Mouse (Mus musculus) liver, embryonic 14.5 days (tissue): ENCODE measurements around the gene Gm49393. TPM values are rescaled to one million over a fixed set of nuclear protein-coding genes. Genes with fewer than 3 reads are reported as not detected.

Source experiments
- ATAC-seq: fragments of 200-750 bp; cut with Nextera tagmentation; 2 replicates; pipeline ENCODE4 v1.8.0; 2017; ENCODE audit warnings: moderate number of reproducible peaks, mild to moderate bottlenecking, moderate library complexity; ENCODE audit not compliant: insufficient read depth
- DNase-seq, 3 experiments: peaks; one replicate each; pipeline ENCODE4 v3.0.0-alpha.2; 2012 to 2013; ENCODE audit warnings: low read depth in 3 of 3, low spot score in 3 of 3
- H3K27ac ChIP-seq: fragments of 300-500 bp; sonication (generic); 2 replicates; pipeline ENCODE4 v1.5.1; 2014; ENCODE audit warnings: moderate library complexity, mild to moderate bottlenecking, control low read depth, inconsistent platforms
- H3K27me3 ChIP-seq: fragments of 300-500 bp; sonication (generic); 2 replicates; pipeline ENCODE4 v1.6.1; 2014; ENCODE audit warnings: mild to moderate bottlenecking, low read length, moderate library complexity; ENCODE audit not compliant: control insufficient read depth, insufficient read depth
- H3K36me3 ChIP-seq: fragments of 300-500 bp; sonication (generic); replicated peaks from 2 replicates; pipeline ENCODE4 v1.6.1; 2014; ENCODE audit warnings: low read depth; ENCODE audit not compliant: control insufficient read depth, insufficient read depth
- H3K4me1 ChIP-seq, 2 experiments: fragments of 200-500 bp in 1 of 2; fragments of 300-500 bp in 1 of 2; sonication (generic) in 1 of 2; replicated peaks; 2 replicates each; pipeline ENCODE4 v1.6.1; 2012 to 2014; ENCODE audit warnings: antibody characterized with exemption in 1 of 2, inconsistent platforms in 1 of 2, low read length in 1 of 2; ENCODE audit not compliant: control insufficient read depth in 2 of 2, insufficient read depth in 2 of 2
- H3K4me2 ChIP-seq: fragments of 300-500 bp; sonication (generic); 2 replicates; pipeline ENCODE4 v1.6.1; 2014; ENCODE audit warnings: low read depth, mild to moderate bottlenecking, control low read depth, moderate library complexity
- H3K4me3 ChIP-seq, 2 experiments: fragments of 200-500 bp in 1 of 2; fragments of 300-500 bp in 1 of 2; sonication (generic) in 1 of 2; 2 replicates each; pipeline ENCODE4 v1.5.1; 2012 to 2014; ENCODE audit warnings: low read depth in 2 of 2, low read length in 2 of 2, mild to moderate bottlenecking in 2 of 2, control low read depth in 1 of 2, inconsistent platforms in 1 of 2, moderate library complexity in 1 of 2; ENCODE audit not compliant: insufficient read depth in 1 of 2
- H3K9ac ChIP-seq: fragments of 300-500 bp; sonication (generic); replicated peaks from 2 replicates; pipeline ENCODE4 v1.6.1; 2014; ENCODE audit warnings: mild to moderate bottlenecking, control low read depth, moderate library complexity
- H3K9me3 ChIP-seq: fragments of 300-500 bp; sonication (generic); 2 replicates; pipeline ENCODE4 v1.6.1; 2016; ENCODE audit warnings: low read length, mixed read lengths; ENCODE audit not compliant: control insufficient read depth
- CTCF ChIP-seq: IDR thresholded peaks from 2 replicates; pipeline ENCODE4 v1.5.1; 2016; ENCODE audit warnings: antibody characterized with exemption, low read depth, control low read depth
- EP300 ChIP-seq: IDR thresholded peaks from 2 replicates; pipeline ENCODE4 v1.6.1; 2016; ENCODE audit warnings: antibody characterized with exemption, low read depth
- WGBS: fragments of 180-500 bp; shearing (Covaris S2); extraction: QIAGEN DNeasy Blood & Tissue Kit; methylation state at CpG from one replicate; pipeline ENCODE4 v1.1.7; 2014; ENCODE audit not compliant: insufficient replicate concordance; 5-methylcytosine and 5-hydroxymethylcytosine counted together
- polyA plus RNA-seq, 2 experiments: library from polyadenylated mRNA; depleted of rRNA in 1 of 2; stranded (reverse) in 1 of 2; unstranded in 1 of 2; fragments of >200 nt; fragmentation: Nextera tagmentation in 1 of 2; extraction: Ambion mirVana in 1 of 2; gene quantifications; 2 replicates each; pipeline versions ENCODE4 v1.2.1 to v1.2.3; 2012 to 2014

Gm49393 gene
- polyA plus RNA-seq, 2 experiments, result not detected

GRCm38 (mm10) chr13:60820486-60821175, 114.8 kb downstream of the Gm49393 start:
- TF ChIP-seq CTCF (no peak), EP300 (no peak)
- H3K4me2 ChIP-seq, result no peak overlapping the region
- WGBS, result 42% methylated on average over 3 of the region's 3 CpGs
- H3K36me3 ChIP-seq, result no peaks in the 10 kb centered on the region
- no peaks in the 10 kb centered on the region for H3K4me1 ChIP-seq
- ATAC-seq (no peak), DNase-seq (no peak)
- no peaks in the 10 kb centered on the region for H3K27me3 ChIP-seq
- no peaks in the 10 kb centered on the region for H3K9me3 ChIP-seq
- no peak overlapping the region for H3K9ac ChIP-seq
- no peak overlapping the region for H3K27ac ChIP-seq
- H3K4me3 ChIP-seq, result no peak overlapping the region

DNA sequence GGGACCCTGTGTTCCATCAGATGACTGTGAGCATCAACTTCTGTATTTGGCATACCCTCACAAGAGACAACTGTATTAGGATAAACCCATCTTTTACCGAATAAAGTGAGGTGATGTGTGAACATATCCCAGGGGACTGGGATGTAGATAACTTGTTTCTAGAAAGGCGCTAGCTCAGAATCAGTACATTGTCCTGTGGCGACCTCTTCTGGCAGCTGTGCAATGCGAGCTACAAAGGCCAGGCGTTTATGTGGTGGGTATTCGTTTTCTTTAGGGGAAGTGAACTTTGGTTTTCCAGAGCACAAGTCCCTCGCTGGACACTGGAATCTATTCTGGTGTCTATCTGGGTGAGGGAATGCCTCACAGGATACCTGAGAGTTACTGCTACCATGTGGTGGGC, 115.9 kb downstream of the Gm49393 start:
- no peak overlapping the region for H3K27ac ChIP-seq
- peak; percentile 59 for TF ChIP-seq CTCF
- no peak for TF ChIP-seq EP300
- DNase-seq, result no peak
- 6% methylated on average over 7 of the region's 7 CpGs for WGBS
- H3K9me3 ChIP-seq, result no peaks in the 10 kb centered on the region
- no peak overlapping the region for H3K4me3 ChIP-seq
- H3K4me1 ChIP-seq, result no peaks in the 10 kb centered on the region
- no peaks in the 10 kb centered on the region for H3K36me3 ChIP-seq
- H3K27me3 ChIP-seq, result no peaks in the 10 kb centered on the region
- no peak overlapping the region for H3K9ac ChIP-seq
- no peak overlapping the region for H3K4me2 ChIP-seq
- no peak for ATAC-seq

DNA sequence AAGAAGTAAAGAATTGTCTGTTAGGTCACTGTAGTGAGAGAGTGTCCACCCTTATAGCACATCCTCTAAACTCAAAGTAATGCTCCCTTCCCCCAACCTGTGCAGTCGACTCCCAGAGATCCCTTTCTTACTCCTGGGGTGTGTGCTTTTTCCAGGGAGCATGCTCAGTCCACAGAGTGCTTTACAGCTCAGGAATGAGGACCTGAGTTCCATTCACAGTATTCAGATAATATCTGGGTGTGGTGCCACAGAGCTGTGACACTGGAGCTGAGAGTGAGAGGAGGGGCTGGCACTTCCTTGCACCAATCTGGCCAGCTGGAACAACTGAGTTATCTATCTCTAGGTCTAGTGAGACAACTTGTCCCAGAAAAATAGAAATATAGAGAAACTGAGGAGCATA, 121.7 kb downstream of the Gm49393 start:
- Histone ChIP-seq H3K4me3 (no peak overlapping the region), H3K9me3 (no peaks in the 10 kb centered on the region), H3K36me3 (no peaks in the 10 kb centered on the region), H3K27me3 (no peaks in the 10 kb centered on the region), H3K27ac (no peak overlapping the region), H3K9ac (no peak overlapping the region), H3K4me2 (no peak overlapping the region), H3K4me1 (no peaks in the 10 kb centered on the region)
- DNase-seq (no peak), ATAC-seq (no peak)
- TF ChIP-seq EP300 (no peak), CTCF (no peak)
- 44% methylated on average over 1 of the region's 1 CpGs for WGBS

GRCm38 (mm10) chr13:60812768-60813167, 122.6 kb downstream of the Gm49393 start:
- H3K4me1 ChIP-seq, result no peaks in the 10 kb centered on the region
- no peaks in the 10 kb centered on the region for H3K27me3 ChIP-seq
- no peak for ATAC-seq
- no peaks in the 10 kb centered on the region for H3K36me3 ChIP-seq
- H3K4me3 ChIP-seq, result no peak overlapping the region
- H3K27ac ChIP-seq, result no peak overlapping the region
- WGBS, result 49% methylated on average over 6 of the region's 6 CpGs
- no peak for TF ChIP-seq EP300
- TF ChIP-seq CTCF, result no peak
- no peaks in the 10 kb centered on the region for H3K9me3 ChIP-seq
- no peak for DNase-seq
- no peak overlapping the region for H3K9ac ChIP-seq
- no peak overlapping the region for H3K4me2 ChIP-seq

DNA sequence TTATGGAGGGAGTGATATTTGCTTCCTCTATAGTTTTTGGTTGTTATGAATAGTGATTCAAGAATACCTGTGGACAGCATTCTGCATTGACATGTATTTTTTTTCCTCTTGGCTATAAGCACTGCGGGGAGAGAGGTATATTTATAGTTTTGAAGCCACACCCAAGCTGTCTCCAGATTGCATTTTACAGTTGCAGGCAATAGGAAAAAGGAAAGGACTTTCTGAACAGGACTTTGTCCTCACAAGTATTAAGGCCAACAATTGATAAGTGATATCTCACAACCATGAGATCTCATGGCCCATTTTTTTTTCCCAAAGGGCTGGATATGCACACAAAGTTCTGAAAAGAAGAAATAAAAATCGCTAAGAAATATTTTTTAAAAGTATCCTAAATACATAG, 125.7 kb downstream of the Gm49393 start:
- no peak overlapping the region for H3K27ac ChIP-seq
- TF ChIP-seq CTCF (no peak), EP300 (no peak)
- WGBS, result 31% methylated on average over 2 of the region's 2 CpGs
- H3K4me2 ChIP-seq, result no peak overlapping the region
- H3K9me3 ChIP-seq, result no peaks in the 10 kb centered on the region
- H3K36me3 ChIP-seq, result no peaks in the 10 kb centered on the region
- no peaks in the 10 kb centered on the region for H3K4me1 ChIP-seq
- ATAC-seq (no peak), DNase-seq (no peak)
- no peaks in the 10 kb centered on the region for H3K27me3 ChIP-seq
- no peak overlapping the region for H3K9ac ChIP-seq
- H3K4me3 ChIP-seq, result no peak overlapping the region

Other genes starting within 250 kb of the Gm49393 start
- not detected in 2 replicates for gene BC051665, start 149.2 kb downstream of the Gm49393 start, polyA plus RNA-seq (2012; rRNA removed)
- gene BC051665, start 149.2 kb downstream of the Gm49393 start, polyA plus RNA-seq (2014; fragmentation: Nextera tagmentation; extraction: Ambion mirVana), result not detected in 2 replicates
- not detected in 2 replicates for gene Ctsll3, start 132.7 kb downstream of the Gm49393 start, polyA plus RNA-seq (2012; rRNA removed)
- gene Ctsll3, start 132.7 kb downstream of the Gm49393 start, polyA plus RNA-seq (2014; fragmentation: Nextera tagmentation; extraction: Ambion mirVana), result not detected in 2 replicates
- 0.06 TPM in 1 of 2 replicates, not detected in the other for gene 4930486L24Rik, start 71.1 kb downstream of the Gm49393 start, polyA plus RNA-seq (2012; rRNA removed)
- 0.06 TPM in 1 of 2 replicates, not detected in the other for gene 4930486L24Rik, start 71.1 kb downstream of the Gm49393 start, polyA plus RNA-seq (2014; fragmentation: Nextera tagmentation; extraction: Ambion mirVana)
- gene Gm49392, start 38.7 kb downstream of the Gm49393 start, polyA plus RNA-seq (2012; rRNA removed), result 0.11 and 0.23 TPM in 2 replicates
- gene Gm49392, start 38.7 kb downstream of the Gm49393 start, polyA plus RNA-seq (2014; fragmentation: Nextera tagmentation; extraction: Ambion mirVana), result not detected in 2 replicates
- gene Ctla2b, start 38.1 kb downstream of the Gm49393 start, polyA plus RNA-seq (2012; rRNA removed), result 3.3 and 4.9 TPM in 2 replicates
- 7.8 and 8.1 TPM in 2 replicates for gene Ctla2b, start 38.1 kb downstream of the Gm49393 start, polyA plus RNA-seq (2014; fragmentation: Nextera tagmentation; extraction: Ambion mirVana)
- gene Tpbpb, start 30.7 kb downstream of the Gm49393 start, polyA plus RNA-seq (2012; rRNA removed), result not detected in 2 replicates
- not detected in 2 replicates for gene Tpbpb, start 30.7 kb downstream of the Gm49393 start, polyA plus RNA-seq (2014; fragmentation: Nextera tagmentation; extraction: Ambion mirVana)
- gene Gm49391, start 981 bp upstream of the Gm49393 start, polyA plus RNA-seq (2012; rRNA removed), result 1.00 and 5.0 TPM in 2 replicates
- gene Gm49391, start 981 bp upstream of the Gm49393 start, polyA plus RNA-seq (2014; fragmentation: Nextera tagmentation; extraction: Ambion mirVana), result 1.8 and 2.9 TPM in 2 replicates
- gene Ctla2a, start 1.0 kb upstream of the Gm49393 start, polyA plus RNA-seq (2012; rRNA removed), result 7.6 and 14.9 TPM in 2 replicates
- gene Ctla2a, start 1.0 kb upstream of the Gm49393 start, polyA plus RNA-seq (2014; fragmentation: Nextera tagmentation; extraction: Ambion mirVana), result 32.3 and 36.0 TPM in 2 replicates
- 0.08 and 0.12 TPM in 2 replicates for gene Tpbpa, start 6.4 kb upstream of the Gm49393 start, polyA plus RNA-seq (2012; rRNA removed)
- not detected in 2 replicates for gene Tpbpa, start 6.4 kb upstream of the Gm49393 start, polyA plus RNA-seq (2014; fragmentation: Nextera tagmentation; extraction: Ambion mirVana)
- gene Ctsj, start 70.4 kb upstream of the Gm49393 start, polyA plus RNA-seq (2012; rRNA removed), result 0.04 TPM in 1 of 2 replicates, not detected in the other
- not detected in 2 replicates for gene Ctsj, start 70.4 kb upstream of the Gm49393 start, polyA plus RNA-seq (2014; fragmentation: Nextera tagmentation; extraction: Ambion mirVana)
- gene Ctsq, start 105.0 kb upstream of the Gm49393 start, polyA plus RNA-seq (2012; rRNA removed), result not detected in 2 replicates
- not detected in 2 replicates for gene Ctsq, start 105.0 kb upstream of the Gm49393 start, polyA plus RNA-seq (2014; fragmentation: Nextera tagmentation; extraction: Ambion mirVana)
- not detected in 2 replicates for gene Ctsr, start 228.7 kb upstream of the Gm49393 start, polyA plus RNA-seq (2012; rRNA removed)
- gene Ctsr, start 228.7 kb upstream of the Gm49393 start, polyA plus RNA-seq (2014; fragmentation: Nextera tagmentation; extraction: Ambion mirVana), result not detected in 2 replicates